Mouse (Mus musculus): ENCODE measurements around the gene Gm8909. TPM values are rescaled to one million over a fixed set of nuclear protein-coding genes. Genes with fewer than 3 reads are reported as not detected.

Gm8909 gene
- not detected in 2 replicates for polyA plus RNA-seq (2015; fragmentation: Nextera tagmentation; extraction: Ambion mirVana)

DNA sequence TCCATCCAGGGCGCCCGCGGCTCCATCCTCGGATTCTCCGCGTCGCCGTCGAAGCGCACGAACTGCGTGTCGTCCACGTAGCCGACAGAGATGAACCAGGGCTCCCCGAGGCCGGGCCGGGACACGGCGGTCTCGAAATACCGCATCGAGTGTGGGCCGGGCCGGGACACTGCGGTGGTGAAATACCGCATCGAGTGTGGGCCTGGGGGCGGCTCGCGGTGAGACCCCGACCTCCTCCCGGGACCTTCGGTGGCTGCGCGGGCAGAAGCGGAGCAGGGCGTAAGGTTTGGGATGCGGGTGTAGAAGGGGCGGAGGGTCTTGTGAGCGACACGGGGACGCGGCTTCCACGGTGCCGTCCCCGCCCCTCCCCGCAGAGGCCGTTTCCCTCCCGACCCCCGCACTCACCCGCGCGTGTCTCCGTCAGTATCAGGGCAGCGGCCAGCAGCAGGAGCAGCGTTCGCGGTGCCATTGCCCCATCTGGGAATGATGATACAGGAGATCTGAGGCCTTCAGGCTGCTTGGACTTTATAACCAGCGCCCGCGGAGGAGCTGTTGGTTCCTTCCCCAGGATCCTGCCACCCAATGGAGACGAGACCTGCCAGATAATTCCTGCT, at the start of gene Gm8909:
Gene Gm8909, minus strand, starts transcription at position 499 of the 614 bp plus-strand sequence.
- peaks cover 9% of the 10 kb centered on the region; the same call in 1 of the 2 replicates for H3K4me1 ChIP-seq
- H3K4me3 ChIP-seq = peak within 1 kb of the TSS; percentile 24
- 2% methylated on average over 59 of the region's 63 CpGs for WGBS
- no peak for ATAC-seq (replicated peaks)
- peak within 1 kb of the TSS; percentile 31 for H3K4me2 ChIP-seq (replicated peaks)
- H3K27me3 ChIP-seq = peaks cover 65% of the 10 kb centered on the region
- H3K9me3 ChIP-seq = no peaks in the 10 kb centered on the region
- H3K9ac ChIP-seq (replicated peaks) = no peak within 1 kb of the TSS
- no peak within 1 kb of the TSS for H3K27ac ChIP-seq (replicated peaks)
- H3K36me3 ChIP-seq = no peaks in the 10 kb centered on the region

GRCm38 (mm10) chr17:36215586-36215985, 47.2 kb upstream of the Gm8909 start:
- no peak for ATAC-seq (replicated peaks)
- Histone ChIP-seq H3K4me3 (no peak overlapping the region), H3K9ac (replicated peaks) (no peak overlapping the region), H3K4me1 (no peaks in the 10 kb centered on the region), H3K27me3 (peaks cover 56% of the 10 kb centered on the region), H3K36me3 (no peaks in the 10 kb centered on the region), H3K27ac (replicated peaks) (no peak overlapping the region), H3K4me2 (replicated peaks) (no peak overlapping the region), H3K9me3 (no peaks in the 10 kb centered on the region)
- 2% methylated on average over 20 of the region's 20 CpGs for WGBS

DNA sequence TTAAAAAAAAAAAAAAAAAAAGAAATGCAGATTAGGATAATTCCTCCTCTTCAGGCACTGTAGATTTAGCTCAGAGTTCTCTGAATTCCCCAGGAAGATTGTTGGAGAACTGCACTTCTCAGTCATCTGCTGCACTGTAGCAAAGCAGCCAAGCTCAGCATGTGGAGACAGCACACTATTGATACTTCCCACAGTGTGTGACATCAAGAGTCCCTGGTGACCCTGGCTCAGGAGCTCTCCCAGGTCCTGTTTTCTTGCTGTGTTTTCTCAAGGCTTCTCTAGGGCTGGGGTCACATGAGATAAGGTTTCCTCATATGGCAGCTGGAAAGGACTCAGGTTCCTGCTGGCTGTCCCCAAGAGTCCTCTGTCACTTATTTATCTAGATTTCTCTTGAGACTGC, 38.5 kb upstream of the Gm8909 start:
- Histone ChIP-seq H3K27me3 (peaks cover 39% of the 10 kb centered on the region), H3K4me2 (replicated peaks) (no peak overlapping the region), H3K4me3 (no peak overlapping the region), H3K27ac (replicated peaks) (no peak overlapping the region), H3K9me3 (no peaks in the 10 kb centered on the region), H3K9ac (replicated peaks) (no peak overlapping the region), H3K4me1 (peaks cover 6% of the 10 kb centered on the region), H3K36me3 (no peaks in the 10 kb centered on the region)
- no peak for ATAC-seq (replicated peaks)

GRCm38 (mm10) chr17:36205862-36206261, 37.5 kb upstream of the Gm8909 start:
- no peak for ATAC-seq (replicated peaks)
- under 1% methylated on average over 38 of the region's 41 CpGs for WGBS
- H3K4me3 ChIP-seq = peak overlapping the region; percentile 26
- peaks cover 6% of the 10 kb centered on the region for H3K4me1 ChIP-seq
- H3K9me3 ChIP-seq = no peaks in the 10 kb centered on the region
- no peak overlapping the region for H3K27ac ChIP-seq (replicated peaks)
- no peak overlapping the region for H3K9ac ChIP-seq (replicated peaks)
- H3K36me3 ChIP-seq = no peaks in the 10 kb centered on the region
- peak overlapping the region; percentile 40 for H3K4me2 ChIP-seq (replicated peaks)
- H3K27me3 ChIP-seq = peaks cover 39% of the 10 kb centered on the region

- Histone ChIP-seq H3K27me3 (peaks cover 39% of the 10 kb centered on the region), H3K4me3 (peak overlapping the region; percentile 26), H3K4me1 (peaks cover 6% of the 10 kb centered on the region), H3K4me2 (replicated peaks) (peak overlapping the region; percentile 40), H3K27ac (replicated peaks) (no peak overlapping the region), H3K36me3 (no peaks in the 10 kb centered on the region), H3K9me3 (no peaks in the 10 kb centered on the region), H3K9ac (replicated peaks) (no peak overlapping the region)
- no peak for ATAC-seq (replicated peaks)
- 1% methylated on average over 15 of the region's 15 CpGs for WGBS
Measured at GRCm38 (mm10) chr17:36205456-36205855, 37.1 kb upstream of the Gm8909 start.

DNA sequence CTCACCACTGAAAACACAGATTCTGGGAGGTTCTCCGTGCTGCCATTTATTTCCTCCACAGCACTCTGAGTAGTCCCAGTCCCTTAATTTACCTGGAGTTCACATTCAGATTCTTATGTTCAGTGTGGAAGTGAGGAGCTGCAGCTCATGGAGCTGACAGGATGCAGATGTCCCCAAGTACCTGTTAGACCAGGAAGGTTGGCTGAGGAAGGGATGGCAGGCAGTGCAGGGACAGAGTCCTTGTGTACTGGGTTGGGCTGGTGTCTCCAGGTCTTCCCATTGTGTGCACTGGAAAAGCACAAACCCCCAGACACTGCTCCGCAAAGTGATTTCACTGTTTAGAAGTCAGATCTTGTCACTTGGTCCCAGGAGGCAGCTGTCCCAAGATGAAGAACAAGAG, 33.5 kb upstream of the Gm8909 start:
- Histone ChIP-seq H3K4me2 (replicated peaks) (no peak overlapping the region), H3K36me3 (no peaks in the 10 kb centered on the region), H3K27me3 (peaks cover 33% of the 10 kb centered on the region), H3K9me3 (no peaks in the 10 kb centered on the region), H3K27ac (replicated peaks) (no peak overlapping the region), H3K9ac (replicated peaks) (no peak overlapping the region), H3K4me1 (peaks cover 6% of the 10 kb centered on the region), H3K4me3 (no peak overlapping the region)
- no peak for ATAC-seq (replicated peaks)
- WGBS = 95% methylated on average over 2 of the region's 2 CpGs

DNA sequence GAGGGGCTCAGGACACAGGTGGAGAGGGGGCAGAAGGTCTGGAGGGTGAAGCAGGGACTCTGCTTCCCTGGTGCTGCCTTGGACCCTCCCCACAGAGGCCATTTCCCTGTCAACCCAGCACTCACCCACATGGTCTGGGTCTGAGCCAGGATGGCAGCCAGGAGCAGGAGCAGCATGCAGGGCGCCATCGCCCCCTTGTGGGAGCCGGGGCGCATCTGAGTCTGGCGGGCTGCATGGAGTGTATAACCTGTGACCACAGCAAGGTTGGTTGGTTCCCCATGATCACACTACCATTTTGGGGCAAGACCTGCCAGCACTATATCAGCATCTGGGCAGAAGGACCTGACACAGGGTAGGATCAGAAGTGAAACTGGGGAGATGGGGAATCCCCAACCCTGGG, 30.0 kb upstream of the Gm8909 start:
- no peak for ATAC-seq (replicated peaks)
- H3K36me3 ChIP-seq = no peaks in the 10 kb centered on the region
- no peak overlapping the region for H3K4me2 ChIP-seq (replicated peaks)
- H3K27me3 ChIP-seq = peaks cover 8% of the 10 kb centered on the region
- H3K9ac ChIP-seq (replicated peaks) = no peak overlapping the region
- no peak overlapping the region for H3K4me3 ChIP-seq
- no peak overlapping the region for H3K27ac ChIP-seq (replicated peaks)
- WGBS = 15% methylated on average over 5 of the region's 5 CpGs
- no peaks in the 10 kb centered on the region for H3K4me1 ChIP-seq
- H3K9me3 ChIP-seq = no peaks in the 10 kb centered on the region

- WGBS = 88% methylated on average over 6 of the region's 6 CpGs
Measured at GRCm38 (mm10) chr17:36194471-36194870, 26.1 kb upstream of the Gm8909 start.

GRCm38 (mm10) chr17:36193546-36194141, 25.3 kb upstream of the Gm8909 start:
- H3K9me3 ChIP-seq = no peaks in the 10 kb centered on the region
- no peak overlapping the region for H3K4me3 ChIP-seq
- H3K27ac ChIP-seq (replicated peaks) = no peak overlapping the region
- H3K36me3 ChIP-seq = no peaks in the 10 kb centered on the region
- H3K9ac ChIP-seq (replicated peaks) = no peak overlapping the region
- 31% methylated on average over 8 of the region's 8 CpGs for WGBS
- H3K4me2 ChIP-seq (replicated peaks) = no peak overlapping the region
- H3K4me1 ChIP-seq = no peaks in the 10 kb centered on the region
- ATAC-seq (replicated peaks) = 0 out of 2 replicates have a peak, but pooled peaks have one; percentile 23
- H3K27me3 ChIP-seq = peaks cover 10% of the 10 kb centered on the region; the same call in 1 of the 2 replicates

More at GRCm38 (mm10) chr17:36194471-36194870, 26.1 kb upstream of the Gm8909 start:
- Histone ChIP-seq H3K9ac (replicated peaks) (no peak overlapping the region), H3K27ac (replicated peaks) (no peak overlapping the region), H3K36me3 (no peaks in the 10 kb centered on the region), H3K4me1 (no peaks in the 10 kb centered on the region), H3K9me3 (no peaks in the 10 kb centered on the region), H3K4me3 (no peak overlapping the region), H3K4me2 (replicated peaks) (no peak overlapping the region), H3K27me3 (peaks cover 10% of the 10 kb centered on the region; the same call in 1 of the 2 replicates)
- no peak for ATAC-seq (replicated peaks)

- 72% methylated on average over 2 of the region's 2 CpGs for WGBS
- Histone ChIP-seq H3K27me3 (peaks cover 10% of the 10 kb centered on the region; the same call in 1 of the 2 replicates), H3K4me2 (replicated peaks) (no peak overlapping the region), H3K9me3 (no peaks in the 10 kb centered on the region), H3K9ac (replicated peaks) (no peak overlapping the region), H3K4me3 (no peak overlapping the region), H3K36me3 (no peaks in the 10 kb centered on the region), H3K27ac (replicated peaks) (no peak overlapping the region), H3K4me1 (no peaks in the 10 kb centered on the region)
- no peak for ATAC-seq (replicated peaks)
Measured at GRCm38 (mm10) chr17:36192371-36192770, 24.0 kb upstream of the Gm8909 start.

- Histone ChIP-seq H3K27me3 (peaks cover 10% of the 10 kb centered on the region; the same call in 1 of the 2 replicates), H3K4me2 (replicated peaks) (no peak within 1 kb of the TSS), H3K36me3 (no peaks in the 10 kb centered on the region), H3K4me3 (no peak within 1 kb of the TSS), H3K4me1 (no peaks in the 10 kb centered on the region), H3K9me3 (no peaks in the 10 kb centered on the region), H3K27ac (replicated peaks) (no peak within 1 kb of the TSS), H3K9ac (replicated peaks) (no peak within 1 kb of the TSS)
- 66% methylated on average over 2 of the region's 2 CpGs for WGBS
- no peak for ATAC-seq (replicated peaks)
Measured at GRCm38 (mm10) chr17:36190169-36190507, 21.8 kb upstream of the Gm8909 start, which contains the start of gene H2-T3. H2-T3 (minus strand) TSS chr17:36190287.

GRCm38 (mm10) chr17:36189491-36190168, 21.3 kb upstream of the Gm8909 start:
- no peak for ATAC-seq (replicated peaks)
- peaks cover 13% of the 10 kb centered on the region; the same call in 1 of the 2 replicates for H3K27me3 ChIP-seq
- no peak overlapping the region for H3K27ac ChIP-seq (replicated peaks)
- WGBS = 38% methylated on average over 18 of the region's 18 CpGs
- H3K9ac ChIP-seq (replicated peaks) = no peak overlapping the region
- no peak overlapping the region for H3K4me3 ChIP-seq
- no peaks in the 10 kb centered on the region for H3K36me3 ChIP-seq
- H3K4me2 ChIP-seq (replicated peaks) = no peak overlapping the region
- H3K4me1 ChIP-seq = no peaks in the 10 kb centered on the region
- H3K9me3 ChIP-seq = no peaks in the 10 kb centered on the region

All from forebrain, embryonic 15.5 days (tissue).